Mouse (Mus musculus) liver, adult 2 months (tissue): ENCODE results near the gene Fuca1.
A peak's percentile ranks its signal among the peaks of the same experiment; 100 is the strongest.

Experiments used
- CTCF ChIP-seq: fragments of 200-500 bp; IDR thresholded peaks from 2 replicates; pipeline ENCODE4 v1.5.1; 2011; ENCODE audit warnings: low read depth, low read length, control low read depth
- POLR2A ChIP-seq: fragments of 200-500 bp; IDR thresholded peaks from 2 replicates; pipeline ENCODE4 v1.6.1; 2011; ENCODE audit warnings: low read length, control low read depth; ENCODE audit not compliant: insufficient read depth; ENCODE audit errors: extremely low read depth

DNA sequence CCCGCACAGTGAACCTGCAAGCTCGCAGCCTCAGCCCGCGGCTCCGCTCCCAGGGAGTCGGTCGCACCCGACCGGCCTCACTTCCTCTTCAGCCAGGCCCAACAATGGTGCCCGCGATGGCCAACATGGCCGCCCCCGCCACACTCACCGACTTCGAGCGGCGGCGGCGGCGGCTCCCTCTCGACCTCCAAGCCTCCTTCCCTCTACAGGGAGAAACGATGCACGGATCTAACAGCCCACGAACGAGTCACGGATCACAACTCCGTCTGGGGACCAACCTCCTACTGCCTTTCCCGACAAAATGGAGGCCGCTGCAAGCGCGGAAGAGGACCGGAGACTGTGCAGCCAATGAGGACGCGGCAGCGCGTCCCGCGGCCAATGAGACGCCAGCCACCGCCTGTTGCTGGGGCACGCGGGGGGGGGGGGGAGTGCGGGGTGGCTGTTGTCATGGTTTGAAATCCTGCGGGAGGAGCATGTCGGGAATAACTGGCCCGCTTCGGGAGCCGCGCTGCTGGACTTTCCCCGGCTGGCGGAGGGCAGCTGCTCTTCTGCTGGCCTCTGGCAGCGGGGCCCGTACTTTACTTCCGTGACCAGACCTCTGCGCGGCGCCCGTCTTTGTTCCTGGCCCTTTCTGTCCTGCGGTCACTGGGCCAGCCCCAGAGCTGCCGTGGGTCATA lies 46.9 kb upstream of the Fuca1 start, which contains the start of gene Pnrc2:
- TF ChIP-seq POLR2A (peak; percentile 79), CTCF (no peak)
